Mouse (Mus musculus) brain, embryonic 14.5 days (tissue): ENCODE measurements around the gene Mecr. TPM values are rescaled to one million over a fixed set of nuclear protein-coding genes. Genes with fewer than 3 reads are reported as not detected.
A peak's percentile ranks its signal among the peaks of the same experiment; 100 is the strongest.

ENCODE experiments used
- DNase-seq: peaks from one replicate; pipeline ENCODE4 v3.0.0-alpha.2; 2011; ENCODE audit warnings: low read depth
- CTCF ChIP-seq: fragments of 200-500 bp; IDR thresholded peaks from 2 replicates; pipeline ENCODE4 v1.5.1; 2012; ENCODE audit warnings: inconsistent platforms, mild to moderate bottlenecking, moderate library complexity, borderline replicate concordance; ENCODE audit not compliant: insufficient read depth, insufficient read length; ENCODE audit errors: extremely low read depth
- POLR2A ChIP-seq: fragments of 200-500 bp; IDR thresholded peaks from 2 replicates; pipeline ENCODE4 v1.6.1; 2012; ENCODE audit warnings: mild to moderate bottlenecking, inconsistent platforms, borderline replicate concordance; ENCODE audit not compliant: poor library complexity, insufficient read depth, insufficient read length, severe bottlenecking; ENCODE audit errors: extremely low read depth
- polyA plus RNA-seq: library from polyadenylated mRNA; depleted of rRNA; stranded (reverse); fragments of >200 nt; gene quantifications from 2 replicates; pipeline ENCODE4 v1.2.3, GENCODE M21; 2012

Gene Mecr
- polyA plus RNA-seq, 1 experiment, result 28.8 TPM

- DNase-seq, result peak; percentile 99
These were observed 30.3 kb downstream of the Mecr start, which contains the start of gene Srsf4 for GRCm38 (mm10) chr4:131873293-131874168. Gene Srsf4 (plus strand): TSS chr4:131873617.

GRCm38 (mm10) chr4:131874169-131874536, 30.9 kb downstream of the Mecr start:
- TF ChIP-seq POLR2A, result no peak
- no peak for TF ChIP-seq CTCF
- no peak for DNase-seq

More at GRCm38 (mm10) chr4:131873293-131874168, 30.3 kb downstream of the Mecr start, which contains the start of gene Srsf4:
- TF ChIP-seq CTCF (no peak), POLR2A (peak; percentile 89)

- peak; percentile 31 for DNase-seq
- no peak for TF ChIP-seq POLR2A
- TF ChIP-seq CTCF, result no peak
These were observed 31.3 kb downstream of the Mecr start for GRCm38 (mm10) chr4:131874567-131874966.

- TF ChIP-seq CTCF (no peak), POLR2A (no peak)
These were observed 32.0 kb downstream of the Mecr start for GRCm38 (mm10) chr4:131875242-131875641.

GRCm38 (mm10) chr4:131876836-131877235, 33.6 kb downstream of the Mecr start:
- TF ChIP-seq CTCF (no peak), POLR2A (no peak)
- no peak for DNase-seq

More at GRCm38 (mm10) chr4:131875242-131875641, 32.0 kb downstream of the Mecr start:
- no peak for DNase-seq

- TF ChIP-seq POLR2A (no peak), CTCF (no peak)
- DNase-seq, result no peak
These were observed 36.4 kb downstream of the Mecr start for GRCm38 (mm10) chr4:131879692-131880091.

- no peak for DNase-seq
- no peak for TF ChIP-seq POLR2A
- TF ChIP-seq CTCF, result no peak
These were observed 38.0 kb downstream of the Mecr start for GRCm38 (mm10) chr4:131881306-131881705.

- no peak for DNase-seq
- no peak for TF ChIP-seq POLR2A
- TF ChIP-seq CTCF, result no peak
These were observed 40.3 kb downstream of the Mecr start for GRCm38 (mm10) chr4:131883571-131883970.

GRCm38 (mm10) chr4:131885376-131885775, 42.1 kb downstream of the Mecr start:
- no peak for DNase-seq
- TF ChIP-seq CTCF, result no peak

GRCm38 (mm10) chr4:131888564-131888963, 45.3 kb downstream of the Mecr start:
- TF ChIP-seq POLR2A, result no peak
- DNase-seq, result no peak

GRCm38 (mm10) chr4:131890692-131891091, 47.4 kb downstream of the Mecr start:
- DNase-seq, result no peak
- TF ChIP-seq CTCF (no peak), POLR2A (no peak)

GRCm38 (mm10) chr4:131897109-131897508, 53.8 kb downstream of the Mecr start:
- no peak for DNase-seq
- TF ChIP-seq CTCF (no peak), POLR2A (no peak)

GRCm38 (mm10) chr4:131897787-131898186, 54.5 kb downstream of the Mecr start:
- TF ChIP-seq CTCF, result no peak
- TF ChIP-seq POLR2A, result no peak
- DNase-seq, result no peak
